Mouse (Mus musculus): ENCODE data around the gene Gm9945. TPM values are rescaled to one million over a fixed set of nuclear protein-coding genes. Genes with fewer than 3 reads are reported as not detected.

Gene Gm9945
- polyA plus RNA-seq, 1 experiment from 2014 or later = not detected

DNA sequence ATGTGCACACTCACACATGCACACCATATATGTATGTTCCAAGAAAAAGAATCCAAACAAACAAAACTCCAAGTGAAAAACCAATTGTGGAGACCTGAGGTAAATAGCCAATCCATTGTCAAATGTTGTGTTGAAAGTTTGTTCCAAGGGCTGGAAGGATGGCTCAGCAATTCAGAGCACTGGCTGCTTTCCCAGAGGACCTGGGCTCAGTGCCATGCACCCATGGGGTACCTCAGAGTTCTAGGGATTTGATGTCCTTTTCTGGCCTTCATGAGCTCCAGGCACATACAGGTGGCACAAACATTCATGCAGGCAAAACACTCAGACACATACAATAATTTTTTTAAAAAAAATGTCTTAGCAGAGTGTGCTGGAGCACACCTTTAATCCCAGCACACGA is 31.4 kb upstream of the Gm9945 start:
- no peak overlapping the region for H3K4me3 ChIP-seq (replicated peaks)
- H3K4me1 ChIP-seq = peaks cover 6% of the 10 kb centered on the region; the same call in 1 of the 2 replicates
- no peak overlapping the region for H3K4me2 ChIP-seq
- H3K9ac ChIP-seq = no peak overlapping the region
- H3K27ac ChIP-seq = no peak overlapping the region
- H3K9me3 ChIP-seq (replicated peaks) = no peaks in the 10 kb centered on the region
- 90% methylated on average over 1 of the region's 1 CpGs for WGBS
- no peaks in the 10 kb centered on the region for H3K27me3 ChIP-seq
- ATAC-seq (replicated peaks; ENCODE audit: low FRiP score) = no peak
- no peaks in the 10 kb centered on the region for H3K36me3 ChIP-seq

DNA sequence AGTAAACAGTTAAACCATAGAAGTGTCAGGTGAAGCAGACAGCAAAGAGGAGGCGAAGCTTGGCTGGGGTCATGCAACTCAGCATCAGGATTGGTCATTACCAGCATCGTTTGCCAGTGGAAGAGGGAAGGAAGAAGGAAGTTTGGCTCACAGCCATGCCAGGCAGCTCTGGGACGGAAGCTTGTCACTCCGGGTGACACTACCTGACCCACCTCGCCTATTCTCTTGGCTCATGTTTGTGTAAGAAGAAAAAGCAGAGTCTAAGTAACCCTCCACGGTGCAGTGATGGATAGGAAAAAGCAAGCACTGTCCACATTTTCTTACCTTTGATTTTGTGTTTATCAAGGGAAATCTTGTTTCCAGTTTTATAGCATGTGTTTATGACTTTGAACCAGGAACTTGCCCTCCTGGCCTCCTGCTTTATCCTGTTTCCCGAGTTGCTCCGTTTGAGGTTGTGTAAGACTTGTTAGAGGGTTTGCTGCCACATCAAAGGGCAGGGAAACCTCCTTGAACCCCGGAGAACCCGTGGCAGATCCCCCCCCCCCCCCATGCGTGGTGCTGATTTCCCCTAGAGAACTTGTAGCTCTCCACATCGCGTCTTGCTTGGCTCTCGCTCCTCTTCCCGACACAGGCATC is 29.8 kb upstream of the Gm9945 start:
- H3K4me3 ChIP-seq (replicated peaks) = no peak overlapping the region
- no peak overlapping the region for H3K9ac ChIP-seq
- H3K36me3 ChIP-seq = no peaks in the 10 kb centered on the region
- no peak for ATAC-seq (replicated peaks; ENCODE audit: low FRiP score)
- peaks cover 6% of the 10 kb centered on the region; the same call in 1 of the 2 replicates for H3K4me1 ChIP-seq
- H3K4me2 ChIP-seq = no peak overlapping the region
- H3K27me3 ChIP-seq = no peaks in the 10 kb centered on the region
- 30% methylated on average over 15 of the region's 15 CpGs for WGBS
- H3K27ac ChIP-seq = no peak overlapping the region
- no peaks in the 10 kb centered on the region for H3K9me3 ChIP-seq (replicated peaks)

DNA sequence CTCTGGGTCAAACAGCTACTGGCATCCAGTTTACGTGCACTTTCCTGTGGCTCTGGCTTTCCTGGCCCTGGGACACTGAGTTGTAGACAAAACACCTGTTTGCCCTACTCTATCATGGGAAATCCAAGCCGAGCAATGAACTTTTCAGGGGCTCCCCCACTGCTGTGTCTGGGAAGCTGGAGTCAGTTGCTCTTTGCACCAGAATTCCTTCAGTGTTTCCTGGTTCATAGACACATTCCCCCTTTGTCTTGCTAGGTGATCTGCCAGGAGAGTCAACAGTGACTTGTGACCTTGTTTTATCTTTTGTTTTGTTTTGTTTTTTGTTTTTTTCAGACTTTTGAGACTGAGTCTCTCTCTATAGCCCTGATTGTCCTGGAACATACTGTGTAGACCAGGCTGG is 28.6 kb upstream of the Gm9945 start:
- Histone ChIP-seq H3K9me3 (replicated peaks) (no peaks in the 10 kb centered on the region), H3K27ac (no peak overlapping the region), H3K27me3 (peaks cover 5% of the 10 kb centered on the region; the same call in 1 of the 2 replicates), H3K9ac (no peak overlapping the region), H3K4me1 (peaks cover 6% of the 10 kb centered on the region), H3K36me3 (no peaks in the 10 kb centered on the region), H3K4me3 (replicated peaks) (no peak overlapping the region), H3K4me2 (no peak overlapping the region)
- WGBS = 65% methylated on average over 2 of the region's 2 CpGs
- no peak for ATAC-seq (replicated peaks; ENCODE audit: low FRiP score)

DNA sequence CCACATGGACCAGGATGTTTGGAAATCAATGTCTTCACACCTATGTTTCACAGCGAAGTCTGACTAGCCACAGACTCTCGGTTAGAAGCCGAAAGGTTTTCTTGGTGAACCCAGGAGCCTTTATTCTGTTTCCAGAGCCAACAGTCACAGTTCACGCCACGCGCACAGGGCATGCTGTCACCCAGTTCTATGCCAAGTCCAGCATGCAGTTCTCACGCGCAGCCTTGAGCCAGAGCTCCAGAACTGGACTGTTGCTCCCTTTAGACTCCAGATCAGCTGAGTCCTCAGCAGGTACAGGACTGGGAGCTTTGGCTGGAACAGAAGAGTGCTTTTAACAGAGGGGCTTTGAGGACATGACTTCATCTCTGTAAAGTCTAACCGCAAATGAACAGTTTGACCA is 27.6 kb upstream of the Gm9945 start:
- no peak for ATAC-seq (replicated peaks; ENCODE audit: low FRiP score)
- H3K4me3 ChIP-seq (replicated peaks) = no peak overlapping the region
- H3K9ac ChIP-seq = no peak overlapping the region
- no peak overlapping the region for H3K4me2 ChIP-seq
- no peak overlapping the region for H3K27ac ChIP-seq
- no peaks in the 10 kb centered on the region for H3K36me3 ChIP-seq
- 93% methylated on average over 9 of the region's 9 CpGs for WGBS
- H3K4me1 ChIP-seq = peaks cover 16% of the 10 kb centered on the region
- H3K27me3 ChIP-seq = peaks cover 8% of the 10 kb centered on the region; the same call in 1 of the 2 replicates
- no peaks in the 10 kb centered on the region for H3K9me3 ChIP-seq (replicated peaks)

DNA sequence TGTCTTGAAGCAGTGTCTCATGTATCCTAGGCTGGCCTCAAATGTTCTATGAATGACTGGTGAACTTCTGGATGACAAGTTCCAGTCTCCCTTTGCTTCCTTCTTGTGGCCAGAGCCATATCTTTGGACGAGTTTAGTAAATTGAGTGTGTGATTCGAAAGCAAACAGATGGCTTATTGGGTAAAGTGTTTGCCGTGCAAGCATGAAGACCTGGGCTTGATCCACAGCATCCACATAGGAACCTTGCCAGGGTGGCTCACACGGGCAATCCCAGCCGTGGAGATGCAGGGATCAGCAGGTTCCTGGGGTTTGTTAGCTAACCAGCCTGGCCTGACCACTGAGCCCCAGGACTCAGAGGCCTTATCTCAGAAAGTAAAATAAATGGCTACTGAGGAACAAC is 26.9 kb upstream of the Gm9945 start:
- no peak for ATAC-seq (replicated peaks; ENCODE audit: low FRiP score)
- no peak overlapping the region for H3K9ac ChIP-seq
- no peaks in the 10 kb centered on the region for H3K9me3 ChIP-seq (replicated peaks)
- peaks cover 14% of the 10 kb centered on the region for H3K27me3 ChIP-seq
- no peak overlapping the region for H3K4me2 ChIP-seq
- H3K27ac ChIP-seq = no peak overlapping the region
- H3K4me3 ChIP-seq (replicated peaks) = no peak overlapping the region
- no peaks in the 10 kb centered on the region for H3K36me3 ChIP-seq
- WGBS = 85% methylated on average over 5 of the region's 5 CpGs
- peaks cover 19% of the 10 kb centered on the region for H3K4me1 ChIP-seq

DNA sequence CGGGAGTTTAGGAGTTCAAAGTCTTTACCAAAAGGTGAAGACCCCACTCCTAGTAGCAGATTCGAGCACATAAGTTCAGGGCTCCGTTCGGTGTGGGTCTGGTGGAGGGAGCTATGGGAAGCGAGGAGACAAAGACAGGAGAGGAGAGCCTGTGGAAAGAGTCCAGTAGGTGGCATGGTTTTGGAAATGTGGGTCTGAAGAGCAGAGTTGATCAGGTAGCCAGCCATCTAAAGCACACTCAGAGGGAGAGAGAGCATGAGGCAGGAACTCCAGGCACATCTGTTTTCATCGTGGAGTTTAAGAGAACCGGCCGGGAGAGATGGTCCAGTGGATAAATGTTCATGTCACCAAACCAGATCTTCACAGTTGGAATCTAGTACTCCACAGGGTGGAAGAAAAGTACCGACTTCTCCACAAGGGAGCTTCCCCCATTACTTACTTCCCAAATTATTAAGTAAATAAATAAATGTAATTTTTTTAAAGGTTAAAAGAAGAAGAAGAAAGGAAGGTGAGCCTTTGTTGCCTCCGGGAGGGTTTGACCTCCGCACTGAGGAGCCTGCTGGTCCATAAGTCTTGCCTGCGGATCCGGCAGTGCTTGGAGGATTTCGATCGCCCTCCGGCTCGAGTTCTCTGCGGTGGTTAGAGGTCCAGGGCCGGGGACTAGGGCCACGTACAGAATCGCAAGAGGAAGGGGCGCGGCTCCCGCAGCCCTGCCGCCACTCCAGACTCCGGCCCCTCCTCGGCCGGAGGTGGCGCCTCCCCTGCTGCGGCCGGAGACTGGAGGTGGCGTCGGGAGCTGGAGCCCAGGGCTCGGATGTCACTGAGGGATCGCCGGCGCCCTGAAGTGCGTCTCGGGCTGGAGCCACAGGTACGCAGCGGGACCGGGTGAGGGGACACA is 23.2 kb upstream of the Gm9945 start, which contains the start of the genes Gm10447 and Shroom1:
Gene Gm10447, minus strand, starts transcription at position 637 of the 898 bp plus-strand sequence.
Gene Shroom1, plus strand, starts transcription at position 732 of the 898 bp plus-strand sequence.
- Histone ChIP-seq H3K27ac (0 out of 2 replicates have a peak within 1 kb of the TSS, but pooled peaks have one; percentile 46), H3K4me2 (peak within 1 kb of the TSS; percentile 97), H3K27me3 (peaks cover 25% of the 10 kb centered on the region), H3K36me3 (no peaks in the 10 kb centered on the region), H3K4me1 (peaks cover 18% of the 10 kb centered on the region), H3K9ac (peak within 1 kb of the TSS; percentile 60), H3K4me3 (replicated peaks) (peak within 1 kb of the TSS; percentile 58), H3K9me3 (replicated peaks) (no peaks in the 10 kb centered on the region)
- peak; percentile 92 for ATAC-seq (replicated peaks; ENCODE audit: low FRiP score)
- WGBS = 2% methylated on average over 42 of the region's 42 CpGs

DNA sequence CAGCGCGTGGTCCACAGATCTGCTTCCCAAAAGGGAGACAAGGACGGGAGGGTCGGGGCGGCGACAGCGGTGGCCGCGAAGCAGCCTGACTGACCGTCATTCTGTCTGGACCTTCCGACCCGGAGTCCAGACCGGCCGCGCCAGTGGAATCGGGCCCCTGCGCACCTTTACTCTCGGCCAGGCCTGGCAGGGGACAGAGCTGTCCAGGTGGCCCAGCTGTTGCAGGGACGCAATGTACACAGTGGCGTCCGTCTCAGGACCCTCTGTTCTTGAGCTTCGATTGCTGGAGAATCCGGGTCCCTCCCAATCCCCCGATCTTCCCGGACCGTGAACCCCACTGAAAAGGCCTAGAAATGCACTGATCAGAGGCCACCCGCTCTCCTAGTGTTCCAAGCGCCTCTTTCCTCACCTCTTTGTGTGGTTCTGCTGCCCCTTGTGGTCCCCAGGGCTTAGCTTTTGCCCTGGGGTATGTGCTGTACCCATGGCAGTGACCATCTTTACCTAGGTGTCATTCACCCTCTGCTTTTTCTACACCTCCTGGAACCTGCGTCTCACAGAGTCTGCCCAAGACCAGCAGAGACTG is 22.5 kb upstream of the Gm9945 start:
- Histone ChIP-seq H3K36me3 (no peaks in the 10 kb centered on the region), H3K4me2 (peak overlapping the region; percentile 97), H3K9me3 (replicated peaks) (no peaks in the 10 kb centered on the region), H3K9ac (peak overlapping the region; percentile 60), H3K4me3 (replicated peaks) (peak overlapping the region; percentile 58), H3K27me3 (peaks cover 32% of the 10 kb centered on the region), H3K27ac (no peak overlapping the region), H3K4me1 (peaks cover 23% of the 10 kb centered on the region)
- ATAC-seq (replicated peaks; ENCODE audit: low FRiP score) = peak; percentile 30; the same call in 1 of the 2 replicates
- WGBS = 7% methylated on average over 29 of the region's 29 CpGs

DNA sequence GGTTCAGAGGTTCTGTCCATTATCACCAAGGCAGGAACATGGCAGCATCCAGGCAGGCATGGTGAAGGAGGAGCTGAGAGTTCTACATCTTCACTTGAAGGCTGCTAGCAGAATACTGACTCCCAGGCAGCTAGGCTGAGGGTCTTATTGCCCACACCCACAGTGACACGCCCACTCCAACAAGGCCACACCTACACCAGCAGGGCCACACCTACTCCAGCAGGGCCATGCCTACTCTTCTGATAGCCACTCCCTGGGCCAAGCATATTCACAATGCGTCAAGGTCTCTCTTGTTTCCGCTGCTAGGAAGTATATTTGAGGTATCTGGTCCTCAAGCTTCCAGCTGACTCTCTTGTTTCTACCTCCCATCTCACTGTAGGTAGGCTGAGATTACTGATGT is 21.0 kb upstream of the Gm9945 start:
- H3K4me1 ChIP-seq = peaks cover 36% of the 10 kb centered on the region
- H3K36me3 ChIP-seq = no peaks in the 10 kb centered on the region
- no peak overlapping the region for H3K27ac ChIP-seq
- H3K9ac ChIP-seq = no peak overlapping the region
- H3K4me2 ChIP-seq = no peak overlapping the region
- peaks cover 47% of the 10 kb centered on the region for H3K27me3 ChIP-seq
- no peak for ATAC-seq (replicated peaks; ENCODE audit: low FRiP score)
- WGBS = 69% methylated on average over 3 of the region's 3 CpGs
- H3K9me3 ChIP-seq (replicated peaks) = no peaks in the 10 kb centered on the region
- H3K4me3 ChIP-seq (replicated peaks) = no peak overlapping the region

DNA sequence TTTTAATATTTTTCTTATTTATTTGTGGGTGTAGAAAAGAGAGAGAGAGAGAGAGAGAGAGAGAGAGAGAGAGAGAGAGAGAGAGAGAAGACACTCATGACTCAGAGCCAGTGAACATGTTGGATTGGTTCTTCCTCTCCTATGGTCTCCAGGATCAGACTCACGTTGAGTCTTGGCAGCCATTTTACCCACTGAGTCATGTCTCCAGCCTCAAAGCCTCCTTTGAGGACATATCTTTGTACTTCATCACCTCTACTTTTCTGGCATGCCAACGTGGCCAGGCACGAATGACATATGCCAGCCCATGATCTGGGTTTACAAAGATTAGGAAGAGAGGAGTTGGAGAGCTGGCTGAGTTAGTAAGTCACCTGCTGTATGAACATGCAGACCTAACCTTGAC is 19.8 kb upstream of the Gm9945 start:
- H3K27ac ChIP-seq = no peak overlapping the region
- no peak overlapping the region for H3K4me3 ChIP-seq (replicated peaks)
- H3K4me2 ChIP-seq = no peak overlapping the region
- no peak for ATAC-seq (replicated peaks; ENCODE audit: low FRiP score)
- no peaks in the 10 kb centered on the region for H3K36me3 ChIP-seq
- no peaks in the 10 kb centered on the region for H3K9me3 ChIP-seq (replicated peaks)
- H3K27me3 ChIP-seq = peaks cover 59% of the 10 kb centered on the region
- 88% methylated on average over 3 of the region's 3 CpGs for WGBS
- H3K9ac ChIP-seq = no peak overlapping the region
- H3K4me1 ChIP-seq = peaks cover 36% of the 10 kb centered on the region

DNA sequence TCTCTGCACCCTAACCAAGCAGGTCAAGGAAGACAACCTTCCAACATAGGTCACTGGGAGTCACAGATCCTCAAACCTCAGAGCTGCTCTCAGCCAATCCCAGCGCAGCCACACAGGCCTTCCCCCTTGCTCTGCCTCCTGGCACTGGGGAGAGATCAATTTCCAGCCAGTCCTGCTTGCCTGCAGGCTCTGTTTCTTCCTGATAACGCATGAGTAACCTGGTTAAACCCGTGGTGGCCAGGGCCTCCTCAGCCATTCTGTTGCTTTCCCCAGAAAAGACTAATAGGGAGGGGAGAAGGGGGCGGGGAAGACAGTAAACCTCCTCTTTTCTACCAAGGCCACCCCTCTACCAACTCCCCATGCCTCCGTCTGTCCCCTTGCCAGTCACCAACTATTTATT is 18.2 kb upstream of the Gm9945 start:
- 0 out of 2 replicates have a peak, but pooled peaks have one; percentile 17 for ATAC-seq (replicated peaks; ENCODE audit: low FRiP score)
- peaks cover 68% of the 10 kb centered on the region for H3K27me3 ChIP-seq

DNA sequence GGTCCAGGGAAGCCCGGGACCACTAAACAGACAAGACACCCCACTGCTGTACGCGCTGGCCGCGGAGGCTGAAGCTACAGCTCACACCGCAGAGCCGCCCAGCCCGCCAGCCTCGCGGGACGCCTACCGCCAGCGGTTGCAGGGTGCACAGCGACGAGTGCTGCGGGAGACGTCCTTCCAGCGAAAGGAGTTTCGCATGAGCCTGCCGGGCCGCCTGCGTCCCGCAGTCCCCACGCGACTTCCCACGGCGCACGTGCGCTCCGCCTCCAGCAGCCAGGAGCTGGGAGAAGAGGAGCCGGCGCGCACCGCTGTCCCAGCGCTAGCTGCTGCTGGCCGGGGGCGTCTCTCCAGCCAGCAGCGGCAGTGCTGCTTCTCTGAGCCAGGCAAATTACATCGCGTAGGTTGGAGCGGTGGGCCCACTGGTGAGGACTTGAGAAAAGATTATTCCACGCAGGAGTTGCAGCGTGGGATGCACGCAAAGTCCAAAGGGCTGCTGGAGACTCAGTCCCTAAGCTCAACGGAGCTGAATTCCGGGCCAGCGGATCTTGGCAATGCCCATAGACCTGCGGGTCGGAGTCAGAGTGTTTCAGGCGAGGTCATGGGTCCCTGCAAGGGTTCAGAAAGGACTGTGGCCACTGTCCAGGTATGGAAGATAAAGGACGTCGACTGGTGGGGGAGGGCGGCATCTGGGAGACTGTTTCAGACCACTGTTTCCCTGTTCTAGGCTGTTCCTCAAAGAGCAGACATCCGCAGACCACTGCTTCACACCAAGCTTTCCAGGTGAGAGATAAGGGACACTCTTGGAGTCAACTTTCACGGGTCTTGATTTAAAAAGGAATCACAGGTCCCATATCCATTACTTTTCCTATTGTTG is 16.2 kb upstream of the Gm9945 start:
- ATAC-seq (replicated peaks; ENCODE audit: low FRiP score) = no peak; the same call in 1 of the 2 replicates
- Histone ChIP-seq H3K4me2 (peak overlapping the region; percentile 95), H3K27ac (no peak overlapping the region), H3K9me3 (replicated peaks) (no peaks in the 10 kb centered on the region), H3K27me3 (peaks cover 73% of the 10 kb centered on the region), H3K4me3 (replicated peaks) (peak overlapping the region; percentile 52), H3K4me1 (peaks cover 35% of the 10 kb centered on the region), H3K9ac (peak overlapping the region; percentile 44), H3K36me3 (no peaks in the 10 kb centered on the region)
- 5% methylated on average over 55 of the region's 55 CpGs for WGBS

More for the DNA sequence above, 18.2 kb upstream of the Gm9945 start:
- peaks cover 41% of the 10 kb centered on the region for H3K4me1 ChIP-seq
- no peak overlapping the region for H3K4me2 ChIP-seq
- no peaks in the 10 kb centered on the region for H3K9me3 ChIP-seq (replicated peaks)
- H3K9ac ChIP-seq = no peak overlapping the region
- no peaks in the 10 kb centered on the region for H3K36me3 ChIP-seq
- 21% methylated on average over 5 of the region's 5 CpGs for WGBS
- H3K4me3 ChIP-seq (replicated peaks) = no peak overlapping the region
- no peak overlapping the region for H3K27ac ChIP-seq

Measured in kidney, embryonic 15.5 days (tissue).